Mouse (Mus musculus) T-helper 2 cell (primary cell): ENCODE data around the gene BC005624.

Source experiments
- in situ Hi-C: fragments of 300-600 bp; cut with MboI, MseI; formaldehyde crosslinking; loops from one replicate; pipeline ENCODE4 v1.15.1; 2025; ENCODE audit warnings: high pct_unique_total_duplicates

The BC005624 gene

GRCm38 (mm10) chr2:30929483-30930045 lies 52.4 kb downstream of the BC005624 start, which contains the start of gene Ptges:
Gene Ptges (minus strand): TSS chr2:30929863.
- in situ Hi-C loops, result loop anchor here (5.0 kb wide), 1 partner anchor 37 kb away; no protein-coding TSS in a partner anchor

DNA sequence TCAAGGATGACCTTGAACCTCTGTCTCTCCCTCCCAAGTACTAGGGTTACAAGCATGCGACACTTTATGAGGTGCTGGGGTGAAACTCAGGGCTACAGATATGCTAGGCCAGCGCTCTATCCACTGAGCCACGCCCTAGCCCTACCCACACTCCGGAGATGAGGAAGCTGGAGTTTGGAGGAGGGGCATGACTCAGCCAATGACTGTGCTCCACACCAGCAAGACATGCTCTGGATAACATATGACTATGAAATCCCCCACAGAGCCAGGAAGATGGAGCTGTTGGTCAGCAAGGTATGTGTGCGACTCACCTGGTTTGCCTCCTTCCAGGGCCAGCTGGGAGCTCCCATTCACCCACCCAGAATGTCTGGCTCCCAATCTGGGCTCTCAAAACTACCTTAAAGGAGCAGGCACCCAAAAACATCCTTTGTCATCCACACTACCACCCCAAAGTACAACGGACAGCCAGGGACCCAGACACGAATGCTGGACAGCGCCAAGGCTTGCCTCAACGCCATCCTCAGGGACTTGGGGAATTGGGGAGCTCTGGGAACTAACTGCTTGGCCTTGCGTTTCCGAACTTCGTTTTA lies 53.0 kb downstream of the BC005624 start:
- in situ Hi-C loops, result no loop called here

GRCm38 (mm10) chr2:30927844-30928628 lies 54.0 kb downstream of the BC005624 start:
- in situ Hi-C loops, result no loop called here

- in situ Hi-C loops, result no loop called here
Measured at GRCm38 (mm10) chr2:30927151-30927781, 54.7 kb downstream of the BC005624 start.

DNA sequence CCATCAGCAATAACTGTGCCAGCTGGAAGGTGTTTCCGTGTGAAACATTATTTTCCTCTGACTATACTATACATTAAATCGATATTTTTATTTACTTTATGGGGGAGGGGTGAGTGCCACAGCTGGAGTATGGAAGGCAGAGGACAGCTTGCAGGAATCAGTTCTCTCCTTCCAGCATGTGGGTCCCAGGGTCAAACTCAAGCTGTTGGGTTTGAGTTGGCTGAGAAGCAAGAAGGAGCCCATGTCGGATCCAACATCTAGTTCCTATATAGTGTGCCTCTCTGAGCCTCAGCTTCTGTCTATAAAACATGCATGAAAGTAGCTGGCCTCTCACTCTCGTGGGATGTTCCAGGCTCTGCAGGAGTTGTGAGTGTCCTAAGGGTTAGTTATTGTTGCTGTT lies 55.6 kb downstream of the BC005624 start:
- in situ Hi-C loops, result no loop called here

- in situ Hi-C loops, result no loop called here
Measured at GRCm38 (mm10) chr2:30925181-30925580, 56.8 kb downstream of the BC005624 start.

- in situ Hi-C loops, result no loop called here
Measured at GRCm38 (mm10) chr2:30923099-30923498, 58.9 kb downstream of the BC005624 start.
